Mouse (Mus musculus) layer of hippocampus, postnatal 36 days (tissue): Measurements from ENCODE around the gene Gm1043. TPM values are rescaled to one million over a fixed set of nuclear protein-coding genes. Genes with fewer than 3 reads are reported as not detected.

Experiments used
- DNase-seq, 2 experiments: peaks; one replicate each; pipeline ENCODE4 v3.0.0; 2022
- total RNA-seq, 2 experiments: library from RNA; stranded (reverse); gene quantifications; 2 replicates each; pipeline ENCODE4 v1.2.3; 2021

Gm1043 gene
- total RNA-seq, 2 experiments from 2014 or later = 28.7 to 32.6 TPM

GRCm38 (mm10) chr5:37244666-37245242 lies 159.6 kb downstream of the Gm1043 start:
- DNase-seq = no peak

GRCm38 (mm10) chr5:37245651-37246050 lies 160.5 kb downstream of the Gm1043 start:
- DNase-seq = peak; percentile 81 to 82

- DNase-seq = no peak
These were observed 161.2 kb downstream of the Gm1043 start for GRCm38 (mm10) chr5:37246138-37246910.

- DNase-seq = no peak
These were observed 162.3 kb downstream of the Gm1043 start for GRCm38 (mm10) chr5:37247456-37247855.

GRCm38 (mm10) chr5:37248870-37249269 lies 163.7 kb downstream of the Gm1043 start:
- no peak for DNase-seq

- no peak for DNase-seq
These were observed 166.4 kb downstream of the Gm1043 start for GRCm38 (mm10) chr5:37251596-37251995.

GRCm38 (mm10) chr5:37252101-37252804 lies 167.1 kb downstream of the Gm1043 start:
- DNase-seq = no peak

- DNase-seq = no peak
These were observed 169.4 kb downstream of the Gm1043 start for GRCm38 (mm10) chr5:37254523-37254922.

- no peak for DNase-seq
These were observed 171.7 kb downstream of the Gm1043 start for GRCm38 (mm10) chr5:37256823-37257222.

- no peak for DNase-seq
These were observed 172.1 kb downstream of the Gm1043 start for GRCm38 (mm10) chr5:37257243-37257642.

- no peak for DNase-seq
These were observed 176.6 kb downstream of the Gm1043 start for GRCm38 (mm10) chr5:37261734-37262133.

- DNase-seq = no peak
These were observed 178.6 kb downstream of the Gm1043 start for GRCm38 (mm10) chr5:37263816-37264215.

Other genes starting within 250 kb of the Gm1043 start
- 100 to 1,000 TPM; 402 to 415 TPM for gene Ppp2r2c, start 216.9 kb upstream of the Gm1043 start, total RNA-seq
- 100 to 1,000 TPM; 157 to 178 TPM for gene Wfs1, start 96.2 kb upstream of the Gm1043 start, total RNA-seq
- 100 to 1,000 TPM; 239 to 241 TPM for gene Crmp1, start 156.6 kb downstream of the Gm1043 start, total RNA-seq